9 mouse cellular contexts compared by ENCODE assay signal in the genomic region with DNA sequence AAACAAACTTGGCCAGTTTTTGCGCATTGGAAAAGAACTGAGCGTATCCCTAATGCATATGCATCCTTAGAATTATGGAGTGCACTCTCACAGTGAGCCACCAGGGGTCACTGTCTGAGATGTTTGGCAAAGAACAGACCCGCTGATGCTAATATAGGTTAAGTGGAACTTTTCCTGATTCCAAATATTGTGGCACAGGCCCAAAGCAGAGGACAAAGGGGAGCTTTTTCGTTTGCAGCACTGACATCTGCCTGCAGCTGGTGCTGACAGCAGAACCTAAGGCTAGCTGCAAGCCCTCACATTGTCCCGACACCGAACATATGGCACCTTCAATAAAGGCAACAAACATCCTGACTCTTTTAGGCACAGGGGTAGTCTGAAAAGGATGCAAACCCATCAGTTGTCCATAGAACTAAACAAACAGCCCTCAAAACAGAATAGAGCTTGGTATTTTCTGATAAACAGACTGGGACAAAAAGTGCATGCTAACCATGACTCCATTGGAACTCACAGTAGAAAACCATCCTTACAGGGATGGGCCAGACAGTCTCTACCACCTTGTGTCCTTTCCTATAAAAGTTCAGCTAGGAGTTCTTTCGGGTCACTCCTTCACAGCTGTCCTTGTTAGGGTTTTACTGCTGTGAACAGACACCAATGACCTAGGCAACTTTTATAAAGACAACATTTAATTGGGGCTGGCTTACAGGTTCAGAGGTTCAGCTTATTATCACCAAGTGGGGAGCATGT.
DNase-seq lines count a peak whose midpoint lies in the region; ATAC-seq and TF ChIP-seq lines count a peak whose summit lies in the region.
"Had no signal": no experiment of that assay in that cellular context is flagged by ENCODE, and none has a peak within 500 bp of the region (broad histone marks: within the 10 kb centered on the region; RNA-seq: fewer than 3 reads in every experiment).

No protein-coding gene starts in this region.

- DNase-seq in MEL (ENCODE audit: low read depth, low spot score): peak; percentile 49
- peak; percentile 88 for DNase-seq in brain, embryonic 14.5 days (ENCODE audit: low read depth)
- peak; percentile 88 for DNase-seq in hindbrain, embryonic 14.5 days (ENCODE audit: low spot score)
- peak; percentile 73 to 85 for DNase-seq in layer of hippocampus, postnatal 14 days (ENCODE audit: low spot score in 2 of 2)
- peak; percentile 81 for DNase-seq in lung, postnatal 36 days
- DNase-seq in right cerebral cortex, postnatal 10 days (ENCODE audit: low spot score in 2 of 2): peak; percentile 87 to 89

- TF ChIP-seq CTCF in MEL (IDR thresholded peaks at IDR 0.05 in 2 of 3, conservative IDR thresholded peaks at IDR 0.05 in 1 of 3; ENCODE audit: control insufficient read depth in 1 of 3, insufficient read depth in 1 of 3, low read depth in 2 of 3, low read length in 3 of 3, poor library complexity in 1 of 3, severe bottlenecking in 1 of 3): peak; percentile 55 to 78 (median 65)
- peak; percentile 81; the same call in 1 of the 2 replicates for TF ChIP-seq CTCF in brain, embryonic 14.5 days (IDR thresholded peaks at IDR 0.05; ENCODE audit: borderline replicate concordance, extremely low read depth, insufficient read depth, insufficient read length)

- no peak overlapping the region for H3K27ac ChIP-seq in MEL (ENCODE audit: control insufficient read depth, low read depth, low read length)
- H3K27ac ChIP-seq in forebrain, embryonic 12.5 days: no peak overlapping the region
- no peak overlapping the region for H3K27ac ChIP-seq in hindbrain, embryonic 14.5 days
- H3K27ac ChIP-seq: heart, embryonic 13.5 days had no signal

- H3K79me2 ChIP-seq in MEL (ENCODE audit: control insufficient read depth, insufficient read depth, low read length, poor library complexity): no peaks in the 10 kb centered on the region

- no peak overlapping the region for H3K4me3 ChIP-seq in MEL (ENCODE audit: control insufficient read depth in 1 of 2, insufficient read depth in 1 of 2, low read depth in 2 of 2, low read length in 2 of 2)
- H3K4me3 ChIP-seq in forebrain, embryonic 12.5 days (replicated peaks): no peak overlapping the region
- no peak overlapping the region for H3K4me3 ChIP-seq in hindbrain, embryonic 14.5 days (replicated peaks; ENCODE audit: low read length)
- H3K4me3 ChIP-seq: heart, embryonic 13.5 days had no signal

- H3K9ac ChIP-seq in MEL (ENCODE audit: control insufficient read depth, low read depth, low read length, poor library complexity, severe bottlenecking): no peak overlapping the region
- no peak overlapping the region for H3K9ac ChIP-seq in forebrain, embryonic 12.5 days
- H3K9ac ChIP-seq in hindbrain, embryonic 14.5 days: no peak overlapping the region
- H3K9ac ChIP-seq: heart, embryonic 13.5 days had no signal

- TF ChIP-seq POLR2A in MEL (IDR thresholded peaks at IDR 0.05; ENCODE audit: control insufficient read depth in 1 of 2, insufficient read depth in 1 of 2, low read depth in 1 of 2, low read length in 2 of 2, poor library complexity in 1 of 2): no peak
- TF ChIP-seq POLR2A in brain, embryonic 14.5 days (IDR thresholded peaks at IDR 0.05; ENCODE audit: borderline replicate concordance, extremely low read depth, insufficient read depth, insufficient read length, poor library complexity, severe bottlenecking): no peak

- ATAC-seq in forebrain, embryonic 12.5 days (ENCODE audit: low FRiP score): peak; percentile 78; the same call in 1 of the 2 replicates
- ATAC-seq in hindbrain, embryonic 14.5 days (ENCODE audit: low FRiP score): peak; percentile 86
- ATAC-seq in erythroblast, adult 5-6 weeks (replicated peaks; ENCODE audit: low FRiP score, poor library complexity, severe bottlenecking): no peak

- TF ChIP-seq EP300 in MEL (IDR thresholded peaks at IDR 0.05; ENCODE audit: low read depth in 1 of 2, low read length in 2 of 2): no peak

- WGBS in forebrain, embryonic 12.5 days: 50% methylated on average over 7 of the region's 7 CpGs
- 48% methylated on average over 7 of the region's 7 CpGs for WGBS in hindbrain, embryonic 14.5 days

- H3K36me3 ChIP-seq in MEL (ENCODE audit: control insufficient read depth in 1 of 2, insufficient read depth in 2 of 2, low read length in 2 of 2): no peaks in the 10 kb centered on the region
- no peaks in the 10 kb centered on the region for H3K36me3 ChIP-seq in forebrain, embryonic 12.5 days (replicated peaks)
- H3K36me3 ChIP-seq in hindbrain, embryonic 14.5 days (replicated peaks; ENCODE audit: control insufficient read depth, insufficient read depth): no peaks in the 10 kb centered on the region
- H3K36me3 ChIP-seq: heart, embryonic 13.5 days had no signal

- peak; percentile 61 for TF ChIP-seq RAD21 in MEL (IDR thresholded peaks at IDR 0.05; ENCODE audit: low read depth, low read length)

- no peaks in the 10 kb centered on the region; a peak in 1 of 4 replicates for H3K27me3 ChIP-seq in MEL (ENCODE audit: control insufficient read depth in 1 of 2, insufficient read depth in 2 of 2, low read length in 2 of 2)
- no peaks in the 10 kb centered on the region for H3K27me3 ChIP-seq in forebrain, embryonic 12.5 days
- no peaks in the 10 kb centered on the region for H3K27me3 ChIP-seq in hindbrain, embryonic 14.5 days (ENCODE audit: control insufficient read depth, insufficient read depth, low read length)
- H3K27me3 ChIP-seq: heart, embryonic 13.5 days had no signal

- no peaks in the 10 kb centered on the region for H3K4me1 ChIP-seq in MEL (ENCODE audit: control insufficient read depth in 1 of 2, insufficient read depth in 2 of 2, low read length in 2 of 2)
- 0 out of 2 replicates have a peak, but pooled peaks cover 4% of the 10 kb centered on the region for H3K4me1 ChIP-seq in forebrain, embryonic 12.5 days
- H3K4me1 ChIP-seq in hindbrain, embryonic 14.5 days (replicated peaks; ENCODE audit: control insufficient read depth, insufficient read depth, low read length): no peaks in the 10 kb centered on the region
- H3K4me1 ChIP-seq: heart, embryonic 13.5 days had no signal

- H3K9me3 ChIP-seq in MEL (replicated peaks; ENCODE audit: insufficient read depth, low read length): no peaks in the 10 kb centered on the region
- no peaks in the 10 kb centered on the region for H3K9me3 ChIP-seq in forebrain, embryonic 12.5 days
- no peaks in the 10 kb centered on the region for H3K9me3 ChIP-seq in hindbrain, embryonic 14.5 days (ENCODE audit: control insufficient read depth, low read length)
- H3K9me3 ChIP-seq: heart, embryonic 13.5 days had no signal

- H3K4me2 ChIP-seq in forebrain, embryonic 12.5 days: no peak overlapping the region
- no peak overlapping the region for H3K4me2 ChIP-seq in hindbrain, embryonic 14.5 days (replicated peaks)
- H3K4me2 ChIP-seq: heart, embryonic 13.5 days had no signal

TF ChIP-seq in MEL, 35 proteins besides CTCF, POLR2A, EP300 and RAD21:
- TF ChIP-seq GATA1 (IDR thresholded peaks at IDR 0.05; ENCODE audit: low read depth, low read length) (no peak), ZC3H11A (IDR thresholded peaks at IDR 0.05; ENCODE audit: low read depth, low read length) (peak; percentile 62), ZMIZ1 (IDR thresholded peaks at IDR 0.05; ENCODE audit: low read depth, low read length) (no peak), SMC3 (IDR thresholded peaks at IDR 0.05; ENCODE audit: low read depth, low read length) (peak; percentile 91)
